Mouse (Mus musculus): Measurements from ENCODE around the gene Hist1h3a. TPM values are rescaled to one million over a fixed set of nuclear protein-coding genes. Genes with fewer than 3 reads are reported as not detected.
"Not testable (repeated sequence)": the region's sequence is repeated elsewhere in the genome, so short reads cannot be mapped to it uniquely, and the experiment has no call there.

Hist1h3a gene
- total and polyA plus RNA-seq, 2 experiments = 2.0 to 18.3 TPM

GRCm38 (mm10) chr13:23728472-23729191 is 33.6 kb downstream of the Hist1h3a start:
- H3K79me2 ChIP-seq (ENCODE audit: control insufficient read depth, insufficient read depth, low read length) = no peaks in the 10 kb centered on the region
- H3K9ac ChIP-seq (ENCODE audit: low read depth, low read length) = no peak overlapping the region
- no peak for DNase-seq (ENCODE audit: extremely low read depth, low read depth, low spot score)
- H3K27ac ChIP-seq (replicated peaks; ENCODE audit: insufficient read depth, low read depth, low read length) = peak overlapping the region; percentile 90
- H3K27me3 ChIP-seq (ENCODE audit: control insufficient read depth, insufficient read depth, low read length) = no peaks in the 10 kb centered on the region
- peaks cover 25% of the 10 kb centered on the region for H3K4me1 ChIP-seq (ENCODE audit: control insufficient read depth, insufficient read depth, low read length)
- no peaks in the 10 kb centered on the region for H3K36me3 ChIP-seq (ENCODE audit: control insufficient read depth, insufficient read depth, low read length)
- no peak overlapping the region for H3K4me3 ChIP-seq (ENCODE audit: insufficient read depth, low read depth, low read length)
- TF ChIP-seq POLR2A (IDR thresholded peaks at IDR 0.05; ENCODE audit: extremely low read depth, insufficient read depth, low read length) (no peak), CTCF (IDR thresholded peaks at IDR 0.05; ENCODE audit: low read depth, low read length) (no peak)
- 64% methylated on average over 18 of the region's 18 CpGs for WGBS

GRCm38 (mm10) chr13:23725213-23725612 is 37.0 kb downstream of the Hist1h3a start:
- Histone ChIP-seq H3K4me1 (ENCODE audit: control insufficient read depth, insufficient read depth, low read length) (peaks cover 19% of the 10 kb centered on the region), H3K27ac (replicated peaks; ENCODE audit: insufficient read depth, low read depth, low read length) (no peak overlapping the region), H3K9ac (ENCODE audit: low read depth, low read length) (no peak overlapping the region), H3K36me3 (ENCODE audit: control insufficient read depth, insufficient read depth, low read length) (no peaks in the 10 kb centered on the region), H3K79me2 (ENCODE audit: control insufficient read depth, insufficient read depth, low read length) (no peaks in the 10 kb centered on the region), H3K4me3 (ENCODE audit: insufficient read depth, low read depth, low read length) (no peak overlapping the region), H3K27me3 (ENCODE audit: control insufficient read depth, insufficient read depth, low read length) (no peaks in the 10 kb centered on the region)
- no peak for TF ChIP-seq POLR2A (IDR thresholded peaks at IDR 0.05; ENCODE audit: extremely low read depth, insufficient read depth, low read length)
- no peak for TF ChIP-seq CTCF (IDR thresholded peaks at IDR 0.05; ENCODE audit: low read depth, low read length)
- WGBS = 44% methylated on average over 1 of the region's 1 CpGs
- DNase-seq (ENCODE audit: extremely low read depth, low read depth, low spot score) = peak; percentile 96

- Histone ChIP-seq H3K36me3 (ENCODE audit: control insufficient read depth, insufficient read depth, low read length) (no peaks in the 10 kb centered on the region), H3K27ac (replicated peaks; ENCODE audit: insufficient read depth, low read depth, low read length) (no peak overlapping the region), H3K4me3 (ENCODE audit: insufficient read depth, low read depth, low read length) (no peak overlapping the region), H3K27me3 (ENCODE audit: control insufficient read depth, insufficient read depth, low read length) (no peaks in the 10 kb centered on the region), H3K79me2 (ENCODE audit: control insufficient read depth, insufficient read depth, low read length) (no peaks in the 10 kb centered on the region), H3K4me1 (ENCODE audit: control insufficient read depth, insufficient read depth, low read length) (peaks cover 12% of the 10 kb centered on the region), H3K9ac (ENCODE audit: low read depth, low read length) (no peak overlapping the region)
- TF ChIP-seq CTCF (IDR thresholded peaks at IDR 0.05; ENCODE audit: low read depth, low read length) = no peak
- WGBS = 96% methylated on average over 4 of the region's 4 CpGs
- DNase-seq (ENCODE audit: extremely low read depth, low read depth, low spot score) = no peak
These were observed 37.9 kb downstream of the Hist1h3a start for GRCm38 (mm10) chr13:23724239-23724638.

DNA sequence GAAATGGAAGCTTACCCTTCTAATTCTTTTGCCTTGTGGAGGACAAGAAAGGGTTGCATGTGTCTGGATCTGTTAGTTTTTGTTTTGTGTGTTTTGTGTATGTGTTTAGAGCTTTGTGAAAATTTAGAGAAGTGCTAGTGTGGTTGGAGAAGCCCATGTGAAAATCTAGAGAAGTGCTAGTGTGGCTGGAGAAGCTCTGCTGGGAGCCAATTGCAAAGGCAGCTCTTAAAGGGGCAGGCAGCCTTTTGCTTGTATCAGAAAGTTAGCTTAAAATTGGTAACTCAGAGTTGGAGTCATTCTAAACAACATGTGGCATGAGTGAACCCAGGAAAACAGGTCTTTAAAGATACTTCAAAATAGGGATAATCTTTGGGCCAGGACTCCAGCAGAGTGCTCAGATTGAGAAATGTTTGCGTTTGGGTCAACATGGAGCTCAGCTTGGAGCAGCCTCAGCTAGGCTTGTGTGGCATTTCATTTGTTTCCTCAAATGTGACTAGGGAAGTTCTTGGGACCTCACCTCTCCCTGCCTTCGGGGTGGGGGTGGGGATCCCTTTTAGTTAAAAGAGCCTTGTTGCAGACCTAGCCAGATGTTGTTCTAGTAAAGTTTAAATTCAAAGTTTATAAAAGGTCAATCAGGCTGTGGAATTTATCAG is 44.5 kb downstream of the Hist1h3a start:
- H3K27me3 ChIP-seq (ENCODE audit: control insufficient read depth, insufficient read depth, low read length); H3K36me3 ChIP-seq (ENCODE audit: control insufficient read depth, insufficient read depth, low read length); H3K4me3 ChIP-seq (ENCODE audit: insufficient read depth, low read depth, low read length); H3K79me2 ChIP-seq (ENCODE audit: control insufficient read depth, insufficient read depth, low read length); H3K9ac ChIP-seq (ENCODE audit: low read depth, low read length): not testable (repeated sequence)
- 11% methylated on average over 2 of the region's 2 CpGs for WGBS
- peak; percentile 68 for DNase-seq (ENCODE audit: extremely low read depth, low read depth, low spot score)
- peaks cover 12% of the 10 kb centered on the region; the same call in 1 of the 2 replicates for H3K4me1 ChIP-seq (ENCODE audit: control insufficient read depth, insufficient read depth, low read length)
- H3K27ac ChIP-seq (replicated peaks; ENCODE audit: insufficient read depth, low read depth, low read length) = peak overlapping the region; percentile 36

GRCm38 (mm10) chr13:23717176-23717575 is 45.0 kb downstream of the Hist1h3a start:
- Histone ChIP-seq H3K27ac (replicated peaks; ENCODE audit: insufficient read depth, low read depth, low read length) (peak overlapping the region; percentile 36), H3K79me2 (ENCODE audit: control insufficient read depth, insufficient read depth, low read length) (no peaks in the 10 kb centered on the region), H3K4me3 (ENCODE audit: insufficient read depth, low read depth, low read length) (no peak overlapping the region), H3K4me1 (ENCODE audit: control insufficient read depth, insufficient read depth, low read length) (peaks cover 12% of the 10 kb centered on the region; the same call in 1 of the 2 replicates), H3K9ac (ENCODE audit: low read depth, low read length) (no peak overlapping the region), H3K27me3 (ENCODE audit: control insufficient read depth, insufficient read depth, low read length) (no peaks in the 10 kb centered on the region), H3K36me3 (ENCODE audit: control insufficient read depth, insufficient read depth, low read length) (no peaks in the 10 kb centered on the region)
- no peak for DNase-seq (ENCODE audit: extremely low read depth, low read depth, low spot score)
- no peak for TF ChIP-seq POLR2A (IDR thresholded peaks at IDR 0.05; ENCODE audit: extremely low read depth, insufficient read depth, low read length)
- no peak for TF ChIP-seq CTCF (IDR thresholded peaks at IDR 0.05; ENCODE audit: low read depth, low read length)
- 64% methylated on average over 11 of the region's 11 CpGs for WGBS

Data from liver, adult 2 months (tissue).